Mouse (Mus musculus): ENCODE measurements around the gene Hibch. TPM values are rescaled to one million over a fixed set of nuclear protein-coding genes. Genes with fewer than 3 reads are reported as not detected.

Hibch gene
- polyA plus RNA-seq, 1 experiment = 3.6 TPM

- H3K27ac ChIP-seq (ENCODE audit: control insufficient read depth, insufficient read depth, low read depth, low read length) = no peak overlapping the region
- H3K27me3 ChIP-seq (ENCODE audit: control insufficient read depth, insufficient read depth, low read length) = no peaks in the 10 kb centered on the region
- H3K36me3 ChIP-seq (ENCODE audit: control insufficient read depth, insufficient read depth, low read length) = no peaks in the 10 kb centered on the region
- peaks cover 7% of the 10 kb centered on the region for H3K4me1 ChIP-seq (ENCODE audit: control insufficient read depth, insufficient read depth, low read length)
- TF ChIP-seq CTCF (IDR thresholded peaks at IDR 0.05; ENCODE audit: control insufficient read depth, insufficient read depth, insufficient replicate concordance, low read depth, low read length) = no peak
- no peak for TF ChIP-seq POLR2A (IDR thresholded peaks at IDR 0.05; ENCODE audit: control insufficient read depth, low read depth, low read length)
- peak overlapping the region; percentile 74 for H3K4me3 ChIP-seq (ENCODE audit: control insufficient read depth, low read depth, low read length)
Observed at GRCm38 (mm10) chr1:52952143-52952542, 107.4 kb downstream of the Hibch start.

- no peak overlapping the region for H3K27ac ChIP-seq (ENCODE audit: control insufficient read depth, insufficient read depth, low read depth, low read length)
- H3K4me3 ChIP-seq (ENCODE audit: control insufficient read depth, low read depth, low read length) = peak overlapping the region; percentile 74
- TF ChIP-seq CTCF (IDR thresholded peaks at IDR 0.05; ENCODE audit: control insufficient read depth, insufficient read depth, insufficient replicate concordance, low read depth, low read length) (no peak), POLR2A (IDR thresholded peaks at IDR 0.05; ENCODE audit: control insufficient read depth, low read depth, low read length) (no peak)
- H3K4me1 ChIP-seq (ENCODE audit: control insufficient read depth, insufficient read depth, low read length) = peaks cover 7% of the 10 kb centered on the region
- no peaks in the 10 kb centered on the region for H3K36me3 ChIP-seq (ENCODE audit: control insufficient read depth, insufficient read depth, low read length)
- no peaks in the 10 kb centered on the region for H3K27me3 ChIP-seq (ENCODE audit: control insufficient read depth, insufficient read depth, low read length)
Observed at GRCm38 (mm10) chr1:52952551-52953397, 108.0 kb downstream of the Hibch start.

GRCm38 (mm10) chr1:52953548-52953947 lies 108.8 kb downstream of the Hibch start:
- Histone ChIP-seq H3K27ac (ENCODE audit: control insufficient read depth, insufficient read depth, low read depth, low read length) (no peak overlapping the region), H3K36me3 (ENCODE audit: control insufficient read depth, insufficient read depth, low read length) (no peaks in the 10 kb centered on the region), H3K4me1 (ENCODE audit: control insufficient read depth, insufficient read depth, low read length) (peaks cover 7% of the 10 kb centered on the region), H3K27me3 (ENCODE audit: control insufficient read depth, insufficient read depth, low read length) (no peaks in the 10 kb centered on the region), H3K4me3 (ENCODE audit: control insufficient read depth, low read depth, low read length) (no peak overlapping the region)
- TF ChIP-seq POLR2A (IDR thresholded peaks at IDR 0.05; ENCODE audit: control insufficient read depth, low read depth, low read length) = no peak

GRCm38 (mm10) chr1:52954456-52954855 lies 109.7 kb downstream of the Hibch start:
- H3K4me1 ChIP-seq (ENCODE audit: control insufficient read depth, insufficient read depth, low read length) = peaks cover 7% of the 10 kb centered on the region
- no peaks in the 10 kb centered on the region for H3K36me3 ChIP-seq (ENCODE audit: control insufficient read depth, insufficient read depth, low read length)
- no peak for TF ChIP-seq POLR2A (IDR thresholded peaks at IDR 0.05; ENCODE audit: control insufficient read depth, low read depth, low read length)
- no peak for TF ChIP-seq CTCF (IDR thresholded peaks at IDR 0.05; ENCODE audit: control insufficient read depth, insufficient read depth, insufficient replicate concordance, low read depth, low read length)
- H3K4me3 ChIP-seq (ENCODE audit: control insufficient read depth, low read depth, low read length) = no peak overlapping the region
- H3K27me3 ChIP-seq (ENCODE audit: control insufficient read depth, insufficient read depth, low read length) = no peaks in the 10 kb centered on the region
- H3K27ac ChIP-seq (ENCODE audit: control insufficient read depth, insufficient read depth, low read depth, low read length) = no peak overlapping the region

GRCm38 (mm10) chr1:52955102-52955501 lies 110.4 kb downstream of the Hibch start:
- H3K4me1 ChIP-seq (ENCODE audit: control insufficient read depth, insufficient read depth, low read length) = peaks cover 7% of the 10 kb centered on the region
- TF ChIP-seq POLR2A (IDR thresholded peaks at IDR 0.05; ENCODE audit: control insufficient read depth, low read depth, low read length) = no peak
- TF ChIP-seq CTCF (IDR thresholded peaks at IDR 0.05; ENCODE audit: control insufficient read depth, insufficient read depth, insufficient replicate concordance, low read depth, low read length) = no peak
- H3K27me3 ChIP-seq (ENCODE audit: control insufficient read depth, insufficient read depth, low read length) = no peaks in the 10 kb centered on the region
- no peak overlapping the region for H3K27ac ChIP-seq (ENCODE audit: control insufficient read depth, insufficient read depth, low read depth, low read length)
- no peaks in the 10 kb centered on the region for H3K36me3 ChIP-seq (ENCODE audit: control insufficient read depth, insufficient read depth, low read length)
- no peak overlapping the region for H3K4me3 ChIP-seq (ENCODE audit: control insufficient read depth, low read depth, low read length)

GRCm38 (mm10) chr1:52956746-52957145 lies 112.0 kb downstream of the Hibch start:
- H3K27ac ChIP-seq (ENCODE audit: control insufficient read depth, insufficient read depth, low read depth, low read length) = no peak overlapping the region
- H3K27me3 ChIP-seq (ENCODE audit: control insufficient read depth, insufficient read depth, low read length) = no peaks in the 10 kb centered on the region
- no peaks in the 10 kb centered on the region for H3K36me3 ChIP-seq (ENCODE audit: control insufficient read depth, insufficient read depth, low read length)
- H3K4me3 ChIP-seq (ENCODE audit: control insufficient read depth, low read depth, low read length) = no peak overlapping the region
- TF ChIP-seq CTCF (IDR thresholded peaks at IDR 0.05; ENCODE audit: control insufficient read depth, insufficient read depth, insufficient replicate concordance, low read depth, low read length) (no peak), POLR2A (IDR thresholded peaks at IDR 0.05; ENCODE audit: control insufficient read depth, low read depth, low read length) (no peak)
- peaks cover 7% of the 10 kb centered on the region for H3K4me1 ChIP-seq (ENCODE audit: control insufficient read depth, insufficient read depth, low read length)

- Histone ChIP-seq H3K4me1 (ENCODE audit: control insufficient read depth, insufficient read depth, low read length) (no peaks in the 10 kb centered on the region), H3K4me3 (ENCODE audit: control insufficient read depth, low read depth, low read length) (peak overlapping the region; percentile 34), H3K27ac (ENCODE audit: control insufficient read depth, insufficient read depth, low read depth, low read length) (no peak overlapping the region), H3K27me3 (ENCODE audit: control insufficient read depth, insufficient read depth, low read length) (no peaks in the 10 kb centered on the region), H3K36me3 (ENCODE audit: control insufficient read depth, insufficient read depth, low read length) (no peaks in the 10 kb centered on the region)
- TF ChIP-seq CTCF (IDR thresholded peaks at IDR 0.05; ENCODE audit: control insufficient read depth, insufficient read depth, insufficient replicate concordance, low read depth, low read length) = no peak
- no peak for TF ChIP-seq POLR2A (IDR thresholded peaks at IDR 0.05; ENCODE audit: control insufficient read depth, low read depth, low read length)
Observed at GRCm38 (mm10) chr1:52960191-52960590, 115.5 kb downstream of the Hibch start.

Measured in testis, adult 2 months (tissue).